Mouse (Mus musculus) hindbrain, embryonic 15.5 days (tissue): ENCODE results near the gene Tango6. TPM values are rescaled to one million over a fixed set of nuclear protein-coding genes. Genes with fewer than 3 reads are reported as not detected.

Experiments used
- ATAC-seq: fragments of 200-750 bp; cut with Nextera tagmentation; 2 replicates; pipeline ENCODE4 v1.8.0; 2017; ENCODE audit warnings: low read depth, moderate number of reproducible peaks, moderate TSS enrichment; ENCODE audit not compliant: low FRiP score
- H3K27ac ChIP-seq: fragments of 300-500 bp; sonication (generic); replicated peaks from 2 replicates; pipeline ENCODE4 v1.5.1; 2015; ENCODE audit warnings: mild to moderate bottlenecking, inconsistent platforms
- H3K27me3 ChIP-seq: fragments of 300-500 bp; sonication (generic); 2 replicates; pipeline ENCODE4 v1.6.1; 2015; ENCODE audit warnings: control low read depth, inconsistent platforms
- H3K36me3 ChIP-seq: fragments of 300-500 bp; sonication (generic); 2 replicates; pipeline ENCODE4 v1.6.1; 2015; ENCODE audit warnings: control low read depth, inconsistent platforms
- H3K4me1 ChIP-seq: fragments of 300-500 bp; sonication (generic); replicated peaks from 2 replicates; pipeline ENCODE4 v1.6.1; 2015; ENCODE audit warnings: control low read depth, inconsistent platforms
- H3K4me2 ChIP-seq: fragments of 300-500 bp; sonication (generic); 2 replicates; pipeline ENCODE4 v1.6.1; 2015; ENCODE audit warnings: moderate library complexity, mild to moderate bottlenecking, inconsistent platforms
- H3K4me3 ChIP-seq: fragments of 300-500 bp; sonication (generic); 2 replicates; pipeline ENCODE4 v1.5.1; 2015; ENCODE audit warnings: mild to moderate bottlenecking, inconsistent platforms
- H3K9ac ChIP-seq: fragments of 300-500 bp; sonication (generic); 2 replicates; pipeline ENCODE4 v1.6.1; 2015; ENCODE audit warnings: inconsistent platforms
- H3K9me3 ChIP-seq: fragments of 300-500 bp; sonication (generic); 2 replicates; pipeline ENCODE4 v1.6.1; 2016; ENCODE audit warnings: control low read depth, inconsistent platforms
- WGBS: fragments of 180-500 bp; shearing (Covaris S2); methylation state at CpG from one replicate; pipeline ENCODE4 v1.1.7; 2015; 5-methylcytosine and 5-hydroxymethylcytosine counted together
- polyA plus RNA-seq: library from polyadenylated mRNA; unstranded; fragments of >200 nt; fragmentation: Nextera tagmentation; extraction: Ambion mirVana; gene quantifications from 2 replicates; pipeline ENCODE4 v1.2.1, GENCODE M21; 2015

Gene Tango6
- polyA plus RNA-seq, 1 experiment from 2014 or later = 6.5 TPM

DNA sequence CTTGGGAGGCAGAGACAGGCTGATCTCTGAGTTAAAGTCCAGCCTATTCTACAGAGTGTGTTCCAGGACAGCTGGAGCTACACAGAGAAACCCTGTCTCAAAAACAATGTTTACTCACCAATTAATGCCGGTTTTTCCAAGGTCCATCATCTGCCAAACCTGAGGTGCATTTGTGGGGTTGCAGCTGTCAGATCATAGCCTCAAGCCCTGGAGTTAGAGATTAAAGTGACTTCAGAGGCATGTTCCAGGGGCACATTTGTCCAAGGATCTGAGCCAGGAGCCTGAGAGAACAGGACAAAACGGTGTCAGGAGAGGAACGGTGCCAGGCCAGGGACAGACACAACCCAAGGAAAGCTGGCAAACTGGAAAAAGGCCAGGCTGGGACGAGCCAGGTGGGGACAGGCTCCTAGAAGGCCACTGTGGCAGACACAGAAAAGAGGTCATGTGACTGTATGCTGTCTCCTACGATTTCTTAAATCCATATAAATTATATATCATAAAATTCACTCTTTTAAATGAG lies 146.7 kb downstream of the Tango6 start:
- H3K4me2 ChIP-seq = no peak overlapping the region
- WGBS = 82% methylated on average over 5 of the region's 5 CpGs
- no peaks in the 10 kb centered on the region for H3K36me3 ChIP-seq
- H3K4me3 ChIP-seq = no peak overlapping the region
- ATAC-seq = no peak
- no peaks in the 10 kb centered on the region for H3K27me3 ChIP-seq
- no peak overlapping the region for H3K27ac ChIP-seq
- no peaks in the 10 kb centered on the region for H3K9me3 ChIP-seq
- H3K9ac ChIP-seq = no peak overlapping the region
- H3K4me1 ChIP-seq = no peaks in the 10 kb centered on the region

DNA sequence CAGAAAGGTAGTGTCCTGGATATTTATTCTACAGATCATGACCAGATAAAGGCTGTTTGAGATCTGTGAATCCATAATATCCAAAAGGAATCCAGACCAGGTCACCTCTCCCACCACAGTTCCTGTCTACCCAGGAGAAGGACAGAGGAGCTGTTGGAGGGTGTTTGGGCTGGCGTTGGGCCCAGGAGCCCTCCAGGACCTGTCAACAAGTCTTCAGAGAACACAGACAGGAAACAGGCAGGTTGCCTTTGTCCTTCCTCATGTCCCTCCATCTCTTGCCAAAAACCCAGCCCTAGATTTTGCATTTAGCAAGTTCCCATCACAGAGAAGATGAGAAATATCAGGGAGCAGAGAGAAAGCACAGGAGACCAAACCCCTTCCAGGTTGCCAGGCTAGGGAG lies 152.0 kb downstream of the Tango6 start:
- no peak overlapping the region for H3K27ac ChIP-seq
- no peaks in the 10 kb centered on the region for H3K9me3 ChIP-seq
- H3K36me3 ChIP-seq = no peaks in the 10 kb centered on the region
- no peak for ATAC-seq
- no peak overlapping the region for H3K9ac ChIP-seq
- peaks cover 12% of the 10 kb centered on the region for H3K4me1 ChIP-seq
- WGBS = 67% methylated on average over 1 of the region's 1 CpGs
- H3K4me3 ChIP-seq = no peak overlapping the region
- H3K4me2 ChIP-seq = no peak overlapping the region
- no peaks in the 10 kb centered on the region for H3K27me3 ChIP-seq

DNA sequence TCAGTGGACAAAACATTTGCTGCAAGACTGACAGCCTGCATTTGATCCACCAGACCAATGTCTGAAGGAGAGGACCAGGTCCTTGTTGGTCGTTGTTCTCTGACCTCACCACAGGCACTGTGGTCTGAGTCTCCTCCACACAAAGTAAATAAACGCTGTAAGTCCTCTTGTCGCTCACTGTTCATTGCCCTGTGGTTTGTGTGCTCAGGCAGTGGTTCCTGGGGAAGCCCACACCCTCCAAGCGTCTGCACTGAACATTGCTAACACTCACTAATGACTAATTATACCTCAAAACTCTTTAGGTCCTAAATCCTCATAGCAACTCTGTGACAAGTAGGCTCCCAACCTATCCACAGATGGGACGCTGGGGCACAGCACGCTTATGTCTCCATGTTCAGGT lies 153.7 kb downstream of the Tango6 start:
- H3K36me3 ChIP-seq = no peaks in the 10 kb centered on the region
- H3K4me2 ChIP-seq = no peak overlapping the region
- H3K27me3 ChIP-seq = no peaks in the 10 kb centered on the region
- peaks cover 17% of the 10 kb centered on the region for H3K4me1 ChIP-seq
- H3K4me3 ChIP-seq = no peak overlapping the region
- no peaks in the 10 kb centered on the region for H3K9me3 ChIP-seq
- no peak overlapping the region for H3K9ac ChIP-seq
- 88% methylated on average over 6 of the region's 6 CpGs for WGBS
- ATAC-seq = no peak
- no peak overlapping the region for H3K27ac ChIP-seq

DNA sequence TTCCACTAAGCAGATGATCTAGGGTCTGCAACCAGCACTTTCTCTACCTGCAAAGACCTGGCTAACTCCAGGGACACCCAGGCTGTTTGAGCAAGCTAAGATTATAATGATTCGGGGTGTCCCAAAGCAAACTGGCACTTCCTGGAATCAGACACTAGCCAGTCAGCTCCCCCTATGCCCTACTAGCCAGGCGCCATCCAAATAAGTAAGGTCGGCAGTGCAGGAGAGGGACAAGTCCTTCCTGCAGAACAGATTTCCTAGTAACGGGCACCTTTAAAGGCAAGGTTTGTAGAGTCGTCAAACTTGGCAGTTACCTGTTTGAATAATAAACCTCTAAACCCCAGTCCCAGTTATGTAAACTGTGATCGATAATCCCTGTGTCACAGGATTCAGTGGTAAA lies 155.9 kb downstream of the Tango6 start:
- no peak for ATAC-seq
- Histone ChIP-seq H3K4me2 (peak overlapping the region; percentile 17; the same call in 1 of the 2 replicates), H3K9me3 (no peaks in the 10 kb centered on the region), H3K4me1 (peaks cover 17% of the 10 kb centered on the region), H3K36me3 (no peaks in the 10 kb centered on the region), H3K9ac (peak overlapping the region; percentile 0; the same call in 1 of the 2 replicates), H3K4me3 (no peak overlapping the region), H3K27ac (peak overlapping the region; percentile 79), H3K27me3 (no peaks in the 10 kb centered on the region)
- 85% methylated on average over 6 of the region's 6 CpGs for WGBS

DNA sequence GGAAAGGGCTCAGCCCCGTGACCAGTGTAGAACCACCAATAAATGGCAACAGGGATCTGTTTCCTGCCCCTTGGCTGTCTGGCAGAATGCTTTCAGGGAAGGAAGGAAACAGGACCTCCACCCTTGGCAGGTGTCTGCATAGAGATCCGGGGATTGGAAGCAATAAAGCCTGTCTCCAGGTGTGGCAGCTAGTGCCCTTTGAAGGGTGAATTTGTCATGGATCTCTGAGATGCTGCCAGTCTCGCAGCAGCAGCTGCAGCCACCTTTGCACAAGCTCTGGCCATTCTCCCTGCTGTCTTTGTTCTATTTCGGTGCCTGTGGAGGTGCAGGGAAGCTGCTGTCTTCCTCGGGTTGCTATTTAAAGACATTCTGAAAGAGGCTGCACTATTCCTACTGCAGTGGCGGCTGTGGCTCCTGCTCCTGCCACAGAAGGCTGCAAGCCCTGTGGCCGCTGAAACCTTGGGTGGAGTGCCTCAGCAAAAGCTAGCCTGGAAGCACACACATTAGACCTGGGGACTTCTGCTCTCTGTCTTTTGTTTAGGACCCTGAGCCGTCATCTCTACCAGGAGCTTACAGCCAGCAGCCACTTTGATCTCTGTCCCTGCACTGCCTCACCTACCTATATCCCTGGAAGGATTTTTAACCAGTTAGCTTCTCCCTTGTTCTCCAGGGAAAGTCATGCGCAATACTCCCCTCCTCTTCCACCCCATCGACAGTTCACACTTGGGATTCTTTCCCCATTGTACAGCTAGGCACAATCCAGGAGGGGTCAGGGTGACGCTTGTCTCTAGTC lies 156.5 kb downstream of the Tango6 start:
- H3K9ac ChIP-seq = peak overlapping the region; percentile 0; the same call in 1 of the 2 replicates
- H3K36me3 ChIP-seq = no peaks in the 10 kb centered on the region
- H3K4me3 ChIP-seq = no peak overlapping the region
- peak; percentile 23; the same call in 1 of the 2 replicates for ATAC-seq
- H3K4me2 ChIP-seq = peak overlapping the region; percentile 17; the same call in 1 of the 2 replicates
- H3K27ac ChIP-seq = peak overlapping the region; percentile 79
- H3K4me1 ChIP-seq = peaks cover 17% of the 10 kb centered on the region
- no peaks in the 10 kb centered on the region for H3K9me3 ChIP-seq
- H3K27me3 ChIP-seq = no peaks in the 10 kb centered on the region
- 27% methylated on average over 11 of the region's 11 CpGs for WGBS

DNA sequence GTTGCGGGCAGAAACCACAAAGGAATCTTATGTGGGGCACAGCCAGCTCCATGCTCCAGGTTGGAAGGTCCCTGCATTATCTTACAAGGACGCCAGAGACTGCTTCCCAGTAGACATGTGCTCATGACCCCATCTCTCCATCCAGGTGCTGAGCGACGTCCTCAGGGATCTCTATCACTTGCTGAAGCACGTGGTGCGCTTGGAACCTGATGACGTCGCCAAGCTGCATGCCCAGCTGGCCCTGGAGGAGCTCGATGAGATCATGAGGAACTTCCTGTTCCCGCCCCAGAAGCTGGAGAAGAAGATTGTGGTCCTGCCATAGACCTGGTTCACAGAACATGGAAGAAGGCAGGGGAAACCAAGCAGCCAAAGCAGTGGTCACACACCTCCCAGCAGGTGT lies 167.2 kb downstream of the Tango6 start:
- no peaks in the 10 kb centered on the region for H3K9me3 ChIP-seq
- H3K4me2 ChIP-seq = no peak overlapping the region
- no peak overlapping the region for H3K4me3 ChIP-seq
- no peaks in the 10 kb centered on the region for H3K4me1 ChIP-seq
- H3K27me3 ChIP-seq = no peaks in the 10 kb centered on the region
- no peak overlapping the region for H3K27ac ChIP-seq
- 89% methylated on average over 10 of the region's 10 CpGs for WGBS
- no peak overlapping the region for H3K9ac ChIP-seq
- ATAC-seq = no peak
- no peaks in the 10 kb centered on the region for H3K36me3 ChIP-seq

DNA sequence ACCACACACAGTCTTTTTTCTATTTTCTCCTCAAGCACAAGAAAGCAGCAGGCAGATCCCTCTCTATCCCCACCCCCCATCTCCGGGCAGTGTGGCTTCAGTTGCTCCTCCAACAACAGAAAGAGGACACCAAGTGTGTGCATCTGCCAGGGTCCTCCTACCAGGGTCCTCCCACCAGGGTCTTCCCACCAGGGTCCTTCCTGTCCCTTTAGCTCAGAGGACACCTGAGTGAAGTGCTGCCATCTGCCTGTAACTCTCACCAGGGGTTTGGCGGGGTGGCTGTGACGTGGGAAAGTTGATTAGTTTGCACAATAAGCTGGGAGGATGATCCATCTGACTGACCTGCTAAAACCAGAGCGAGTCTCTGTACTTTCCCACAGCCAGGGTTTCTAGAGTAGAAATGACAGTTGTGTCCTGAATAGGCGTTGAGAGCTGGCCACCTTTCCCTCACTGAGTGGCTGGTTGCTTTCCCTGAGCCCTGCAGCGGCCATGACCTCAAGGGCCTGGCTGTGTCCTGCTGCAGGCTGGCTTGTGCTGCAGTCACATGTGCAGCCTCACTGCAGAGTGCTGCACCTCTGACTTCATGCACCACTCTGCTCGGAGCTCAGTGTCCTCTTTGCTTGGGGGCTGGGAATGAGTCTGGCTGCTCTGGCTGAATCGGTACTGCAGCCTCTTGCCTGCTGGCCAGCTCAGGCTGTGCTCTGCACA lies 171.8 kb downstream of the Tango6 start:
- Histone ChIP-seq H3K9ac (no peak overlapping the region), H3K27ac (no peak overlapping the region), H3K36me3 (no peaks in the 10 kb centered on the region), H3K4me1 (no peaks in the 10 kb centered on the region), H3K9me3 (no peaks in the 10 kb centered on the region), H3K4me2 (no peak overlapping the region), H3K4me3 (no peak overlapping the region), H3K27me3 (no peaks in the 10 kb centered on the region)
- ATAC-seq = no peak
- 50% methylated on average over 8 of the region's 8 CpGs for WGBS

DNA sequence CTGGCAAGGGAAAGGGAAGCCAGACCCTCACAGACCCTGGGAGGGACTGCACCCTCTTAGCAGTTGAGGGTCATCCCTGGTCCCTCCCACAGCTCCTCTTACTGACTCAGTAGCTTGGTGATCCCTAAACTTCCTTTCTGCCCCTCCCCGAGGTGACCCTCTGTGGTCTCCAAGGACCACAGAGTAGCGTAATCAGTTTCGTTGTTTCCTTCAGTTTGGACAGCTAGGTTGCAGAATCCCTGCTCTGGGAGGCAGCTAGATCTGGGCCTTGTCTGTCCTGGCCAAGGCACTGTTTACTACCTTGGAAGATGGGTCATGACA lies 172.3 kb downstream of the Tango6 start:
- H3K4me2 ChIP-seq = no peak overlapping the region
- H3K9ac ChIP-seq = no peak overlapping the region
- no peaks in the 10 kb centered on the region for H3K4me1 ChIP-seq
- WGBS = 91% methylated on average over 3 of the region's 3 CpGs
- no peaks in the 10 kb centered on the region for H3K27me3 ChIP-seq
- no peak for ATAC-seq
- H3K4me3 ChIP-seq = no peak overlapping the region
- no peaks in the 10 kb centered on the region for H3K36me3 ChIP-seq
- no peak overlapping the region for H3K27ac ChIP-seq
- H3K9me3 ChIP-seq = no peaks in the 10 kb centered on the region

DNA sequence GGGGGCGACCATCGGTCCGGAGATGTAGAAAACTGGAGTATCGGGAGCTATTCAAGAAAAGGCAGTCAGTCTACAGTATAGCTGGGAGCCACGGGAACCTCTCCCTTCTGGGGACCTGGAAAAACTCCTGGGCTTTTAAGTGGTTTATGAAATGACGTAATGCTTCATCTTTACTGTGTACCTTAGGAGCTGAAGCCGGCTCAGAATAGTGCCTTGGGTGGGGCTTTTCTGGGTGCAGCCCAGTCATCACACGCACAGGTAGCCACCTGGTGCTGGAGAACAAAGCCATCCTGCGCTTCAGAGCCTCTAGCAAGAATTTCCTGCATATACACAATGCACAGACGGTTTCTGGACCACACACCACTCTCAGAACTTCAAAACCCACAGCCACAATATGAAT lies 180.0 kb downstream of the Tango6 start:
- H3K9ac ChIP-seq = no peak overlapping the region
- H3K4me3 ChIP-seq = no peak overlapping the region
- H3K27ac ChIP-seq = no peak overlapping the region
- H3K9me3 ChIP-seq = no peaks in the 10 kb centered on the region
- H3K4me1 ChIP-seq = no peaks in the 10 kb centered on the region
- no peaks in the 10 kb centered on the region for H3K36me3 ChIP-seq
- H3K27me3 ChIP-seq = no peaks in the 10 kb centered on the region
- 91% methylated on average over 10 of the region's 10 CpGs for WGBS
- no peak for ATAC-seq
- H3K4me2 ChIP-seq = no peak overlapping the region

DNA sequence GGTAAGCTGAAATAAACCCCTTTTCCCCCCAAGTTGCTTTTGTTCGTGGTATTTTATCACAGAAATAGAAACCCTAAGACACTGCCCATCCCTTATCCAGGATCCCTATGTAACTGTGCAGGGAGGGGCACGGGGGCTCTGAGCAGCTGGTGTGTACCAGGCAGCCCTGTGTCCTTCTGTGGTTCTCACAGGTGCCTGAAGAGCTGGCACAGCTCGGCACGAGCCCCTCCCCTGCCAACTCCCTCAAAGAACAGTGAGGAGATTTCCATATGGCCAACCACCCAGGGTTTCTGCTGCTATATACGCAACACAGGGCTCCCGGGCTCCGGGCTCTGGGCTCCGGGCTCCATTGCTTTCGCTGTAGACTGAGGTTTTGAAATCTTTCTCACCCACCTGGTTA lies 182.5 kb downstream of the Tango6 start:
- 73% methylated on average over 9 of the region's 9 CpGs for WGBS
- H3K27me3 ChIP-seq = peaks cover 13% of the 10 kb centered on the region
- H3K36me3 ChIP-seq = no peaks in the 10 kb centered on the region
- no peak overlapping the region for H3K9ac ChIP-seq
- no peak overlapping the region for H3K4me2 ChIP-seq
- no peak overlapping the region for H3K4me3 ChIP-seq
- no peak overlapping the region for H3K27ac ChIP-seq
- ATAC-seq = peak; percentile 65; the same call in 1 of the 2 replicates
- H3K4me1 ChIP-seq = peaks cover 6% of the 10 kb centered on the region
- H3K9me3 ChIP-seq = no peaks in the 10 kb centered on the region

DNA sequence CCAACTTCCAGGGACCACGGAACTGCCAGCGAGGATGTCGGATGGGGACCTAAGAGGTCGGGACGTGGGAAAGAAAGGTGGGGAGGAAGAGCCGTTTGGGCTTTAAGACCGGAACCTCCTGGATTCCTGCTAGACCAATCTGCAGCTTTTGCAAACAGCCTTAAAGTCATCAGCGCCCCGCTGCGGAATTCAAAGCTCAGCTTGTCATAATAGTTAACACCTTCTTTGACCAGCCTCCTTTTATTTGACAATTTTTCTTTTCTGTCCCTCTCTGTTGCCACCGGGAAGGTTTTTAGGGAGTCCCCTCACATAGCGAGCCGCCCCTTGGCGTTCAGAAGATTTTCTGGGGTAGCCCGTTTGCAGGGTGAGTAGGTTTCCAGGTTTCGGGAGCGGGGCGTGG lies 187.2 kb downstream of the Tango6 start, which contains the start of gene Has3:
TSS of gene Has3 (plus strand) at position 192 of the 400 bp plus-strand sequence.
- H3K9me3 ChIP-seq = no peaks in the 10 kb centered on the region
- WGBS = under 1% methylated on average over 18 of the region's 18 CpGs
- peaks cover 17% of the 10 kb centered on the region for H3K27me3 ChIP-seq
- H3K27ac ChIP-seq = peak within 1 kb of the TSS; percentile 73
- 0 out of 2 replicates have a peak, but pooled peaks cover 3% of the 10 kb centered on the region for H3K36me3 ChIP-seq
- no peak for ATAC-seq
- peak within 1 kb of the TSS; percentile 94 for H3K4me2 ChIP-seq
- peaks cover 33% of the 10 kb centered on the region for H3K4me1 ChIP-seq
- peak within 1 kb of the TSS; percentile 66 for H3K4me3 ChIP-seq
- peak within 1 kb of the TSS; percentile 73 for H3K9ac ChIP-seq
